Mouse (Mus musculus) spleen, adult 2 months (tissue): ENCODE results near the gene Ddx52. TPM values are rescaled to one million over a fixed set of nuclear protein-coding genes. Genes with fewer than 3 reads are reported as not detected.

Experiments used
- DNase-seq, 2 experiments: peaks; one replicate each; pipeline versions ENCODE4 v3.0.0 to v3.0.0-alpha.2; 2012 to 2021; ENCODE audit warnings: low spot score in 2 of 2, low read depth in 1 of 2
- H3K27ac ChIP-seq: fragments of 200-500 bp; 2 replicates; pipeline ENCODE4 v1.5.1; 2012; ENCODE audit warnings: low read length, inconsistent platforms; ENCODE audit not compliant: insufficient read depth
- H3K27me3 ChIP-seq: fragments of 200-500 bp; 2 replicates; pipeline ENCODE4 v1.6.1; 2012; ENCODE audit warnings: mild to moderate bottlenecking, moderate library complexity, low read length, inconsistent platforms; ENCODE audit not compliant: control insufficient read depth, insufficient read depth
- H3K36me3 ChIP-seq: fragments of 200-500 bp; 2 replicates; pipeline ENCODE4 v1.6.1; 2012; ENCODE audit warnings: mild to moderate bottlenecking, low read length, inconsistent platforms; ENCODE audit not compliant: control insufficient read depth, insufficient read depth
- H3K4me1 ChIP-seq: fragments of 200-500 bp; 2 replicates; pipeline ENCODE4 v1.6.1; 2011; ENCODE audit warnings: inconsistent platforms; ENCODE audit not compliant: control insufficient read depth, insufficient read depth, insufficient read length
- H3K4me3 ChIP-seq: fragments of 200-500 bp; 2 replicates; pipeline ENCODE4 v1.5.1; 2011; ENCODE audit warnings: mild to moderate bottlenecking, inconsistent platforms; ENCODE audit not compliant: insufficient read depth, insufficient read length; ENCODE audit errors: extremely low read depth
- CTCF ChIP-seq: fragments of 200-500 bp; IDR thresholded peaks from 2 replicates; pipeline ENCODE4 v1.5.1; 2011; ENCODE audit warnings: mild to moderate bottlenecking, inconsistent platforms; ENCODE audit not compliant: insufficient read depth, insufficient read length, insufficient replicate concordance; ENCODE audit errors: extremely low read depth
- POLR2A ChIP-seq: fragments of 200-500 bp; IDR thresholded peaks from 2 replicates; pipeline ENCODE4 v1.6.1; 2011; ENCODE audit warnings: low read depth, low read length, inconsistent platforms
- WGBS: fragments of 180-500 bp; shearing (Covaris S2); methylation state at CpG from one replicate; pipeline ENCODE4 v1.1.7; 2018; 5-methylcytosine and 5-hydroxymethylcytosine counted together
- polyA plus RNA-seq: library from polyadenylated mRNA; depleted of rRNA; stranded (reverse); fragments of >200 nt; gene quantifications from 2 replicates; pipeline ENCODE4 v1.2.3, GENCODE M21; 2012

Gene Ddx52
- polyA plus RNA-seq, 1 experiment: 3.1 TPM

DNA sequence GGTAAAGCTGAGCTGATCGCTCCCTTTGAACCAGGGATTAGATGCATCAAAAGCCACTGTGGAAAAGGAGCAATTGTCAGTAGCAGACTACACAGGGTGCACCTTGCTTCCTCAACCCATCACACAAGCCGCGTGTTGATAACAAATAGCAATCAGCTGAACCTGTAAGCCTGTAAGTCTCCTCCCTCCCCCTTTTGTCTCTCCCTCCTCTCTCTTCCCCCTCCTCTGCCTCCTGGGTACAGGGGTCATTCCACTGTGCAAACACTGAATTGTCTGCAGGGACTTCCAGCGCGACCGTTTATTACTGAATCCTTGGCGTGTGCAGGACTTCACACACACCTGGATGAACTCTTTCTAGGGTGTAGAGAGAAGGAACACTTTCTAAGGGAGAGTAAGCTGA lies 33.5 kb upstream of the Ddx52 start:
- H3K27me3 ChIP-seq: no peaks in the 10 kb centered on the region
- WGBS: 67% methylated on average over 7 of the region's 7 CpGs
- TF ChIP-seq CTCF: no peak
- no peak overlapping the region for H3K4me3 ChIP-seq
- DNase-seq: no peak
- no peak overlapping the region for H3K27ac ChIP-seq
- H3K4me1 ChIP-seq: no peaks in the 10 kb centered on the region
- H3K36me3 ChIP-seq: no peaks in the 10 kb centered on the region

DNA sequence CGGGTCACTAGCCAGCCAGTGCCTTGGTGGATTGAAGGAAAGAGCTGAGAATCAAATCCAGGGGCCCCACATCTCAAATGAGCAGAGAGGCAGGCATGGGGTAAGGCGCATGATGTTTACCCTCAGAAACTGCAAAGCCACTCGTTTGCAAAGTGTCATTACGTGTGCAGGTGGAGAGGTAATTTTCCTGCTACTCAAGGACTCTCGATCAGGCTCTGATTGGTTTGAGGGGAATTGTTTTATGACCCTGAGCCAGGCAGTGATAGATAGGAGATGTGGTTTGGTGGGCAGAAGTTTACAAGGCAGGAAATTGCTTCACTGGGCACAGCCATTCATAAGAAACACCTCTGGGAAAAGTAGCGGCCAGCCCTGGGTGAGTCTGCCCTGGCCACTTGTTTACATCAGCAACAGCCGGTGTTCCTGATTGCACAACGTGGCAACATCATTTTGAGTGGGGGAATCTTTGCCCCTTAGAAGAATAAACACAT lies 28.0 kb upstream of the Ddx52 start:
- TF ChIP-seq CTCF (no peak), POLR2A (no peak)
- Histone ChIP-seq H3K27me3 (no peaks in the 10 kb centered on the region), H3K4me1 (no peaks in the 10 kb centered on the region), H3K4me3 (no peak overlapping the region), H3K36me3 (no peaks in the 10 kb centered on the region), H3K27ac (no peak overlapping the region)
- no peak for DNase-seq
- WGBS: 36% methylated on average over 8 of the region's 8 CpGs

DNA sequence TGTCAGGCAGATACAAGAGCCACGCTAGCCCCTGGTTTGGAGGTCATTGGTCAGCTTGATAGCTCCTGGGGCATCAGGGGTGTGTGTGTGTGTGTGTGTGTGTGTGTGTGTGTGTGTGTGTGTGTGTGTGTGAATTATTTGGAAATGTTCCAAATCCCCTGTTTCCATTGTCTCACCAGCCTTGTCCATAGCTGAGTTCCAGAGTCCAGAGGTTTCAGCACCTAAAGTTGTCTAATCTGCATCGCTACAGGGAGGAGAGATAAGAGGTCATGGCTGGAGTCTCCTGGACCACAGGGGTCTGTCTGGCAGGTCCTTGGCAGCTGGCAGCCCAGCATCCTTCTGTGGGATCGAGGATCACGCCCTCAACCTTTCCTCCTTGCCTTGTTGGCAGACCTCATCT lies 27.4 kb upstream of the Ddx52 start:
- no peaks in the 10 kb centered on the region for H3K36me3 ChIP-seq
- no peaks in the 10 kb centered on the region for H3K27me3 ChIP-seq
- no peak overlapping the region for H3K27ac ChIP-seq
- DNase-seq: no peak
- no peaks in the 10 kb centered on the region for H3K4me1 ChIP-seq
- 92% methylated on average over 4 of the region's 4 CpGs for WGBS
- H3K4me3 ChIP-seq: no peak overlapping the region
- TF ChIP-seq CTCF (no peak), POLR2A (no peak)

DNA sequence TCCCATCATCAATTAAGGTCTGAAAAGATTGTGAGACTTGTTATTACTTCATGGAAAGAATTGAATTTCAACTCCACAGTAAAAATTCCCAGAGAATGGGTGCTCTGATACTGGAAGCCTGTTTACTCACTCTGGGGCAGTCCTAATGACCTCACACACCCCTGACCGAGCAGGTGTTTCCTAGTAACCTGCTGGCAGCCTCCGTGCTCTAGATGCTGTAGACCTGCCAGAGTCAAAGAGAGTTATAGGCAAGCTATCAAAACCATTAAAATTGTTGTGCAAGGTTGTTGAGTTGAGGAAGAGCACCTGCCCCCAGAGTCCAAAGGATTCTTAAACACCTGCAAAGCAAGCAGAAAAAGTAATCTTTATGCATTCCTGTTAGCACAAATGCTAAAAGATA lies 19.3 kb upstream of the Ddx52 start:
- H3K27ac ChIP-seq: no peak overlapping the region
- no peak for TF ChIP-seq POLR2A
- TF ChIP-seq CTCF: no peak
- no peaks in the 10 kb centered on the region for H3K27me3 ChIP-seq
- no peaks in the 10 kb centered on the region for H3K4me1 ChIP-seq
- WGBS: 71% methylated on average over 2 of the region's 2 CpGs
- no peaks in the 10 kb centered on the region for H3K36me3 ChIP-seq
- DNase-seq: no peak
- no peak overlapping the region for H3K4me3 ChIP-seq

DNA sequence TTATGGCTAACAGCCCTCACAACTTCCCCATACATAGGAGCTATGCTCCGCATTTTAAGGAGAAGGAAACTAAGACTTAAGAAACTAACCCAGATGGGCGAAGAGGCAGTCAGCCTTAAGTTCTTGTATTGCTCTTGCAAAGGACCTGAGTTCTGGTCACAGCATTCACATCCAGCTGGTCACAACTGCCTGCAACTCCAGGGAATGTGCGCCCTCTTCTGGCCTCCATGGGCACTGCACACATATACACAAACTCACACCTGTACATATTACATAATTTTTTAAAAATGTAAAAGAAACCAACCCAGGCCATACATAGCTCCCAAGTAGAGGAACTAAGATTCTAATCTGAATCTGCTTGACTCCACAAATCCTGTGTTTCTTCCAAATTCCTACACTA lies 14.8 kb upstream of the Ddx52 start:
- Histone ChIP-seq H3K36me3 (no peaks in the 10 kb centered on the region), H3K27me3 (0 out of 2 replicates have a peak, but pooled peaks cover 1% of the 10 kb centered on the region), H3K4me1 (no peaks in the 10 kb centered on the region), H3K4me3 (no peak overlapping the region), H3K27ac (no peak overlapping the region)
- TF ChIP-seq POLR2A (no peak), CTCF (peak; percentile 25; the same call in 1 of the 2 replicates)
- no peak for DNase-seq
- 54% methylated on average over 3 of the region's 3 CpGs for whole genome bisulfite sequencing

DNA sequence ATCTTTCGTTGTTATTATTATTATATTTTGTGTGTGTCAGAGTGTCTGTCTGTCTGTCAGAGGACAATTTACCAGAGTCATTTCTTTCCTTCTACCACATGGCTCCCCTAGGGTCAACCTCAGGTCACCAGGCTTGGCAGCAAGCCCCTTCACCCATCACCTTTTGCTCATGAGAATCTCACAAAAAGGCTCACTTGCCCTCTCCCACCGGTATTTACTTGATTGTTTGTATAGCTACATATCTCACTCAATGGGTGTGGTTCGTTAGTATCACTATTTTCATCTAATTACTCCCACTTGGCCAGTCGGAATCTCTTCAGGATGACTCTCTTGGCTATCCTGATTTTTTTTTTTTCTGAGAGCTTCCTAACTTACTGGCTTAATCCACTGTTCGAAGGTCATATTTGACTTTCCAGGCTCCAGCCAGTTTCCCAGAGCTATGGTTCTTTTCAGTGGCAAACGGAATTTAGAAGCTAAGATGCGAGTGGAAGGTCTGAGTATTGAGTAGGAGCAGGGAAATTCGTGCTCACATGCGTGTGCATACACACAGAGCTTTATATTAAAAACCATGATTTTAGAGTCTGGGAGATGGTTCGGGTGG lies 9.3 kb upstream of the Ddx52 start:
- TF ChIP-seq CTCF (no peak), POLR2A (no peak)
- Histone ChIP-seq H3K4me1 (no peaks in the 10 kb centered on the region), H3K27me3 (0 out of 2 replicates have a peak, but pooled peaks cover 3% of the 10 kb centered on the region), H3K27ac (no peak overlapping the region), H3K4me3 (no peak overlapping the region), H3K36me3 (no peaks in the 10 kb centered on the region)
- DNase-seq: no peak
- 83% methylated on average over 10 of the region's 10 CpGs for WGBS

DNA sequence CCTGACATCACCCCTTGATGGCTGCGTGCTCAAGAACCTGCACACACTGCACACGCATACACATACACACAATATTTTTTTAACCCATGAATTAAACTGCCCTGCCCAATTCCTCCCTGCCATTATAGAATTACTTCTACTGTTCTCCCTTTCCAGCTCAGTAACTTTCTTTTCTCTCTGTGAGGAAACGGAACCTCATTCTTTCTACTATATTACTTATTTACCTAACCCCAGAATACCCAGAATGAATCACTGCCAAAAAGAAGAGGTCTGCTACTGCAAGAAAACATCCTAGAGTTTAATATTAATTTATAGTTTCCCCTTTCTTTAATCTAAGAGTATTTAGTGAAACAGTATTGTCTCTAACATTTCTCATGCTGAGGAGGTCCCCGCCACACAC lies 8.5 kb upstream of the Ddx52 start:
- TF ChIP-seq CTCF: no peak
- TF ChIP-seq POLR2A: no peak
- no peak overlapping the region for H3K4me3 ChIP-seq
- no peak for DNase-seq
- H3K27me3 ChIP-seq: 0 out of 2 replicates have a peak, but pooled peaks cover 2% of the 10 kb centered on the region
- no peaks in the 10 kb centered on the region for H3K4me1 ChIP-seq
- H3K27ac ChIP-seq: no peak overlapping the region
- no peaks in the 10 kb centered on the region for H3K36me3 ChIP-seq
- 81% methylated on average over 4 of the region's 4 CpGs for WGBS
